Mouse (Mus musculus) cerebellum, adult 9-10 months (tissue): ENCODE measurements around the gene Clec10a.

Experiments used
- DNase-seq: peaks from one replicate; pipeline ENCODE4 v3.0.0; 2022

Clec10a gene

GRCm38 (mm10) chr11:70189319-70190134 is 33.5 kb downstream of the Clec10a start:
- DNase-seq, result no peak

- no peak for DNase-seq
Observed at GRCm38 (mm10) chr11:70191188-70191587, 35.2 kb downstream of the Clec10a start.

GRCm38 (mm10) chr11:70192157-70192556 is 36.2 kb downstream of the Clec10a start:
- no peak for DNase-seq

- no peak for DNase-seq
Observed at GRCm38 (mm10) chr11:70193354-70194285, 37.6 kb downstream of the Clec10a start.

GRCm38 (mm10) chr11:70198332-70198731 is 42.3 kb downstream of the Clec10a start:
- DNase-seq, result no peak

GRCm38 (mm10) chr11:70199107-70199506 is 43.1 kb downstream of the Clec10a start:
- DNase-seq, result no peak

GRCm38 (mm10) chr11:70200036-70200608 is 44.1 kb downstream of the Clec10a start:
- DNase-seq, result no peak

GRCm38 (mm10) chr11:70201691-70202090 is 45.7 kb downstream of the Clec10a start:
- peak; percentile 78 for DNase-seq

GRCm38 (mm10) chr11:70206801-70207200 is 50.8 kb downstream of the Clec10a start:
- no peak for DNase-seq

- no peak for DNase-seq
Observed at GRCm38 (mm10) chr11:70207283-70207682, 51.3 kb downstream of the Clec10a start.

- no peak for DNase-seq
Observed at GRCm38 (mm10) chr11:70208778-70209388, 52.9 kb downstream of the Clec10a start.

- DNase-seq, result peak; percentile 21
Observed at GRCm38 (mm10) chr11:70210681-70211080, 54.7 kb downstream of the Clec10a start.

- no peak for DNase-seq
Observed at GRCm38 (mm10) chr11:70211972-70212371, 56.0 kb downstream of the Clec10a start.

- peak; percentile 58 for DNase-seq
Observed at GRCm38 (mm10) chr11:70212423-70212822, 56.4 kb downstream of the Clec10a start, which contains the start of gene Slc16a11. Gene Slc16a11 (plus strand): TSS chr11:70212752.

GRCm38 (mm10) chr11:70212896-70213295 is 56.9 kb downstream of the Clec10a start:
- DNase-seq, result peak; percentile 87

- DNase-seq, result peak; percentile 83
Observed at GRCm38 (mm10) chr11:70213736-70214135, 57.7 kb downstream of the Clec10a start.

- peak; percentile 79 for DNase-seq
Observed at GRCm38 (mm10) chr11:70214191-70214855, 58.3 kb downstream of the Clec10a start.

GRCm38 (mm10) chr11:70214856-70215209 is 58.8 kb downstream of the Clec10a start:
- no peak for DNase-seq

- peak; percentile 71 for DNase-seq
Observed at GRCm38 (mm10) chr11:70215301-70215700, 59.3 kb downstream of the Clec10a start.

GRCm38 (mm10) chr11:70216103-70216502 is 60.1 kb downstream of the Clec10a start:
- DNase-seq, result peak; percentile 55

GRCm38 (mm10) chr11:70218039-70218438 is 62.0 kb downstream of the Clec10a start:
- DNase-seq, result peak; percentile 37
